9 mouse cellular contexts compared by ENCODE assay signal in the genomic region with DNA sequence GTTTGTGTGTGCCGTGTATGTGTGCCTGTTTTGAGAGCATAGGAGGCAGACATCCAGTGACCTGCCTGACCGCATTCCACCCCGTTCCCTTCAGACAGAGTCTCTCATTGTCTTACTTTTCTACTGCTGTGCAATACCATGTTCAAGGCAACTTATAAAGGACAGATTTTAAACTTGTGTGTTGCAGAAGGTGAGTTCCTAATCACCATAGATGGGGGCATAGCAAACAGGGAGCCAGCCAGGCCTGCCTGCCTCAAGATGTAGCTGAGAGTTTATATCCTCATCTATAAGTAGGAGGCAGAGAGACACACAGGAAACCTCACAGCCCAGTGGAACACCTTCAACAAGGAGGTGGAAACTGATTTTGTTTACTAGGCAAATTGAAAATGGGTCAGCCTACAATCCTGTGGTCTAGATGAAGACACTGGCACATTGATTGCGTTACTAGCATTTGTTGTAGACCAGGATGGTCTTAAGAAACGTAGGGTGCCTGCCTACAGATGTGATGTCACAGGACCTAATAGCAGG. TPM values are rescaled to one million over a fixed set of nuclear protein-coding genes. Genes with fewer than 3 reads are reported as not detected.
A peak's percentile ranks its signal among the peaks of the same experiment; 100 is the strongest.
DNase-seq lines count a peak whose midpoint lies in the region; ATAC-seq lines count a peak whose summit lies in the region.
"Had no signal": no experiment of that assay in that cellular context is flagged by ENCODE, and none has a peak within 500 bp of the region (broad histone marks: within the 10 kb centered on the region; RNA-seq: fewer than 3 reads in every experiment).

No protein-coding gene starts in this region.

- H3K27me3 ChIP-seq in kidney, embryonic 14.5 days (ENCODE audit: control insufficient read depth, insufficient read depth, low read length) = no peaks in the 10 kb centered on the region
- H3K27me3 ChIP-seq in hindbrain, embryonic 15.5 days = no peaks in the 10 kb centered on the region
- no peaks in the 10 kb centered on the region for H3K27me3 ChIP-seq in midbrain, embryonic 15.5 days (replicated peaks)

- peaks cover 10% of the 10 kb centered on the region; the same call in 1 of the 2 replicates for H3K4me1 ChIP-seq in kidney, embryonic 14.5 days (ENCODE audit: control insufficient read depth, insufficient read depth, low read length)
- H3K4me1 ChIP-seq in hindbrain, embryonic 15.5 days (replicated peaks) = peaks cover 23% of the 10 kb centered on the region
- H3K4me1 ChIP-seq in midbrain, embryonic 15.5 days = peaks cover 18% of the 10 kb centered on the region

- no peak for DNase-seq in kidney, adult 11 months
- DNase-seq in adrenal gland, adult 8-10 months = no peak
- no peak for DNase-seq in cerebellum, adult 11-12 months
- no peak for DNase-seq in B cell, adult 2 months

- H3K27ac ChIP-seq in kidney, embryonic 14.5 days (ENCODE audit: low read depth, low read length) = peak overlapping the region; percentile 93; the same call in 1 of the 2 replicates
- peak overlapping the region; percentile 93 for H3K27ac ChIP-seq in hindbrain, embryonic 15.5 days (replicated peaks)
- H3K27ac ChIP-seq in midbrain, embryonic 15.5 days = peak overlapping the region; percentile 95; the same call in 1 of the 2 replicates

- ATAC-seq in kidney, embryonic 14.5 days (ENCODE audit: low FRiP score, low TSS enrichment) = no peak
- peak; percentile 19 for ATAC-seq in activated CD4-positive, CD25-positive, alpha-beta regulatory T cell, adult 4 months
- ATAC-seq in hindbrain, embryonic 15.5 days (ENCODE audit: low FRiP score, low read depth) = no peak
- ATAC-seq in midbrain, embryonic 15.5 days (replicated peaks) = no peak

- H3K9ac ChIP-seq in kidney, embryonic 14.5 days (ENCODE audit: low read depth, low read length) = peak overlapping the region; percentile 75; the same call in 1 of the 2 replicates
- peak overlapping the region; percentile 53; the same call in 1 of the 2 replicates for H3K9ac ChIP-seq in hindbrain, embryonic 15.5 days
- H3K9ac ChIP-seq in midbrain, embryonic 15.5 days = peak overlapping the region; percentile 64; the same call in 1 of the 2 replicates

- peak overlapping the region; percentile 72 for H3K4me2 ChIP-seq in kidney, embryonic 14.5 days (replicated peaks; ENCODE audit: low read depth, low read length)
- H3K4me2 ChIP-seq in hindbrain, embryonic 15.5 days = peak overlapping the region; percentile 69
- H3K4me2 ChIP-seq in midbrain, embryonic 15.5 days = peak overlapping the region; percentile 84

- no peaks in the 10 kb centered on the region for H3K36me3 ChIP-seq in kidney, embryonic 14.5 days (ENCODE audit: control insufficient read depth, insufficient read depth, low read length)
- no peaks in the 10 kb centered on the region for H3K36me3 ChIP-seq in hindbrain, embryonic 15.5 days
- no peaks in the 10 kb centered on the region for H3K36me3 ChIP-seq in midbrain, embryonic 15.5 days (replicated peaks)

- H3K9me3 ChIP-seq in kidney, embryonic 14.5 days (ENCODE audit: control insufficient read depth, low read length) = no peaks in the 10 kb centered on the region
- no peaks in the 10 kb centered on the region for H3K9me3 ChIP-seq in hindbrain, embryonic 15.5 days
- no peaks in the 10 kb centered on the region for H3K9me3 ChIP-seq in midbrain, embryonic 15.5 days

- WGBS in kidney, embryonic 14.5 days = 80% methylated on average over 5 of the region's 5 CpGs
- WGBS in hindbrain, embryonic 15.5 days = 86% methylated on average over 5 of the region's 5 CpGs
- WGBS in midbrain, embryonic 15.5 days = 90% methylated on average over 5 of the region's 5 CpGs

- H3K4me3 ChIP-seq in kidney, embryonic 14.5 days (ENCODE audit: low read length) = peak overlapping the region; percentile 50
- H3K4me3 ChIP-seq in hindbrain, embryonic 15.5 days = peak overlapping the region; percentile 50
- H3K4me3 ChIP-seq in midbrain, embryonic 15.5 days = peak overlapping the region; percentile 55

RNA-seq across cellular contexts. Expression of a gene that starts 0.7 kb away (rescaled TPM):
- polyA plus RNA-seq in kidney, embryonic 14.5 days (2014; fragmentation: Nextera tagmentation; extraction: Ambion mirVana) = 116 and 122 TPM in 2 replicates
- polyA plus RNA-seq in activated CD4-positive, CD25-positive, alpha-beta regulatory T cell, adult 4 months (2017; shearing (Covaris generic)) = 100 to 1,000 TPM; 117 to 127 TPM
- polyA plus RNA-seq in hindbrain, embryonic 15.5 days (2015; fragmentation: Nextera tagmentation; extraction: Ambion mirVana) = 49.5 and 53.2 TPM in 2 replicates
- 40.6 and 44.4 TPM in 2 replicates for polyA plus RNA-seq in midbrain, embryonic 15.5 days (2015; fragmentation: Nextera tagmentation; extraction: Ambion mirVana)
- 100 to 1,000 TPM; 339 to 382 (median 360) TPM for total RNA-seq in adrenal gland, adult 8-10 months (2022)

RNA-seq across cellular contexts. Expression of a gene that starts 20.4 kb away (rescaled TPM):
- 97.2 and 97.8 TPM in 2 replicates for polyA plus RNA-seq in kidney, embryonic 14.5 days (2014; fragmentation: Nextera tagmentation; extraction: Ambion mirVana)
- polyA plus RNA-seq in activated CD4-positive, CD25-positive, alpha-beta regulatory T cell, adult 4 months (2017; shearing (Covaris generic)) = 1 to 10 TPM; 1.7 to 4.7 TPM
- polyA plus RNA-seq in hindbrain, embryonic 15.5 days (2015; fragmentation: Nextera tagmentation; extraction: Ambion mirVana) = 182 and 186 TPM in 2 replicates
- polyA plus RNA-seq in midbrain, embryonic 15.5 days (2015; fragmentation: Nextera tagmentation; extraction: Ambion mirVana) = 181 and 195 TPM in 2 replicates
- total RNA-seq in adrenal gland, adult 8-10 months (2022) = 100 to 1,000 TPM in 1 of 4 experiments, 10 to 100 TPM in 3; 80.0 to 105 (median 92.6) TPM

RNA-seq across cellular contexts. Expression of a gene that starts 20.6 kb away (rescaled TPM):
- polyA plus RNA-seq in kidney, embryonic 14.5 days (2014; fragmentation: Nextera tagmentation; extraction: Ambion mirVana) = 6.7 and 9.5 TPM in 2 replicates
- polyA plus RNA-seq in activated CD4-positive, CD25-positive, alpha-beta regulatory T cell, adult 4 months (2017; shearing (Covaris generic)) = 1 to 10 TPM; 1.4 to 1.9 TPM
- polyA plus RNA-seq in hindbrain, embryonic 15.5 days (2015; fragmentation: Nextera tagmentation; extraction: Ambion mirVana) = 8.8 and 11.2 TPM in 2 replicates
- 12.8 and 13.8 TPM in 2 replicates for polyA plus RNA-seq in midbrain, embryonic 15.5 days (2015; fragmentation: Nextera tagmentation; extraction: Ambion mirVana)
- total RNA-seq in adrenal gland, adult 8-10 months (2022) = 10 to 100 TPM in 1 of 4 experiments, 1 to 10 TPM in 3; 6.6 to 12.1 (median 8.4) TPM

RNA-seq across cellular contexts. Expression of a gene that starts 40.5 kb away (rescaled TPM):
- polyA plus RNA-seq in kidney, embryonic 14.5 days (2014; fragmentation: Nextera tagmentation; extraction: Ambion mirVana) = 3.3 and 3.4 TPM in 2 replicates
- 1 to 10 TPM; 5.6 to 5.9 TPM for polyA plus RNA-seq in activated CD4-positive, CD25-positive, alpha-beta regulatory T cell, adult 4 months (2017; shearing (Covaris generic))
- 0.68 and 0.70 TPM in 2 replicates for polyA plus RNA-seq in hindbrain, embryonic 15.5 days (2015; fragmentation: Nextera tagmentation; extraction: Ambion mirVana)
- 0.87 and 1.4 TPM in 2 replicates for polyA plus RNA-seq in midbrain, embryonic 15.5 days (2015; fragmentation: Nextera tagmentation; extraction: Ambion mirVana)
- under 1 TPM; 0.12 to 0.94 (median 0.66) TPM for total RNA-seq in adrenal gland, adult 8-10 months (2022)
- total RNA-seq: hematopoietic stem cell, adult 5-6 weeks had no signal

RNA-seq across cellular contexts. Expression of a gene that starts 42.3 kb away (rescaled TPM):
- polyA plus RNA-seq in kidney, embryonic 14.5 days (2014; fragmentation: Nextera tagmentation; extraction: Ambion mirVana) = 52.0 and 52.9 TPM in 2 replicates
- 10 to 100 TPM in 1 of 2 experiments, 1 to 10 TPM in 1; 8.3 to 14.2 TPM for polyA plus RNA-seq in activated CD4-positive, CD25-positive, alpha-beta regulatory T cell, adult 4 months (2017; shearing (Covaris generic))
- 24.5 and 25.7 TPM in 2 replicates for polyA plus RNA-seq in hindbrain, embryonic 15.5 days (2015; fragmentation: Nextera tagmentation; extraction: Ambion mirVana)
- 24.0 and 26.3 TPM in 2 replicates for polyA plus RNA-seq in midbrain, embryonic 15.5 days (2015; fragmentation: Nextera tagmentation; extraction: Ambion mirVana)
- total RNA-seq in adrenal gland, adult 8-10 months (2022) = 1 to 10 TPM; 5.6 to 7.7 (median 6.3) TPM

Comparison
In these comparisons a context has a peak if more than half of its experiments do, and no peak if none do; other contexts are left out.
1. RNA of a gene that starts 20.4 kb away (polyA plus RNA-seq): 182 to 186 TPM in hindbrain, embryonic 15.5 days, 181 to 195 TPM in midbrain, embryonic 15.5 days and 97.2 to 97.8 TPM in kidney, embryonic 14.5 days; 1.7 to 4.7 TPM in activated CD4-positive, CD25-positive, alpha-beta regulatory T cell, adult 4 months; every median in the first group is over 10 times any median in the second.
2. Peak in every context shown above with its lines, with median percentiles within 50 percentile points of each other: H3K27ac ChIP-seq, H3K4me2 ChIP-seq, H3K4me3 ChIP-seq and H3K9ac ChIP-seq.